Mouse (Mus musculus) v-Abl transformed pro-B cells (cell line): Measurements from ENCODE around the gene Zmym3.

Experiments used
- in situ Hi-C, 2 experiments: fragments of 400-800 bp; cut with MboI; formaldehyde crosslinking; loops; one replicate each; pipeline ENCODE4 v1.15.1; 2025; ENCODE audit not compliant: unreplicated experiment in 2 of 2

Zmym3 gene

GRCm38 (mm10) chrX:101420700-101421095, at the start of gene Zmym3:
Zmym3 (minus strand) TSS chrX:101420849.
- in situ Hi-C loops, result loop anchor here in 1 of 2 experiments (10.0 kb wide), 1 partner anchor 86 kb away; no protein-coding TSS in a partner anchor

GRCm38 (mm10) chrX:101451591-101451990, 30.9 kb upstream of the Zmym3 start:
- in situ Hi-C loops, result loop anchor here in 1 of 2 experiments (25.0 kb wide), 1 partner anchor 111 kb away; no protein-coding TSS in a partner anchor

GRCm38 (mm10) chrX:101451147-101451546, 30.5 kb upstream of the Zmym3 start:
- in situ Hi-C loops, result loop anchor here in 1 of 2 experiments (25.0 kb wide), 1 partner anchor 111 kb away; no protein-coding TSS in a partner anchor

- in situ Hi-C loops, result loop anchor here in 1 of 2 experiments (10.0 kb wide), 2 partner anchors 106 to 216 kb away; no protein-coding TSS in a partner anchor
Observed at GRCm38 (mm10) chrX:101448886-101449475, 28.3 kb upstream of the Zmym3 start, which contains the start of gene Itgb1bp2. Itgb1bp2 (plus strand) TSS chrX:101449088.

GRCm38 (mm10) chrX:101429976-101430375, 9.3 kb upstream of the Zmym3 start:
- in situ Hi-C loops, result loop anchor here in 1 of 2 experiments (10.0 kb wide), 1 partner anchor 95 kb away; no protein-coding TSS in a partner anchor

- in situ Hi-C loops, result loop anchor here in 1 of 2 experiments (10.0 kb wide), 1 partner anchor 95 kb away; no protein-coding TSS in a partner anchor
Observed at GRCm38 (mm10) chrX:101429142-101429949, 8.7 kb upstream of the Zmym3 start, which contains the start of gene Nono. Nono (plus strand) TSS chrX:101429318.

DNA sequence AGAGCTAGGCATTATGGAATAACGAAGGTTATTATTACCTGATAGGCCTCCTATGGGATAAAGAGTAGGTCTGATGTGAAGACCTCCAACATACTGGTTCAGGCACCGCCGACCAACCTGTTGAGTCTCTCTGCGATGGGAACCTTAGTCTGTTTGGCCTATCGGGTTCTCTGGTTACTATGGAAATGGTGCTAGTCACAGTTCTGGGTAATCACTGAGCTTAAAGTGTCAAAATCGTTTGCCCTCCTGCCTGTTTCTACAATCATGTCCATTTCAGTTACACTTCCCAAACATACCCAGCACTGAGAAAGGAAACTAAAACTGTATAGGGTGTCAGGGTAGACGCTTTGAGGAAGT, 8.1 kb upstream of the Zmym3 start:
- in situ Hi-C loops, result loop anchor here in 1 of 2 experiments (10.0 kb wide), 1 partner anchor 94 kb away; no protein-coding TSS in a partner anchor

- in situ Hi-C loops, result loop anchor here in 1 of 2 experiments (10.0 kb wide), 1 partner anchor 93 kb away; no protein-coding TSS in a partner anchor
Observed at GRCm38 (mm10) chrX:101427774-101428173, 7.1 kb upstream of the Zmym3 start.

DNA sequence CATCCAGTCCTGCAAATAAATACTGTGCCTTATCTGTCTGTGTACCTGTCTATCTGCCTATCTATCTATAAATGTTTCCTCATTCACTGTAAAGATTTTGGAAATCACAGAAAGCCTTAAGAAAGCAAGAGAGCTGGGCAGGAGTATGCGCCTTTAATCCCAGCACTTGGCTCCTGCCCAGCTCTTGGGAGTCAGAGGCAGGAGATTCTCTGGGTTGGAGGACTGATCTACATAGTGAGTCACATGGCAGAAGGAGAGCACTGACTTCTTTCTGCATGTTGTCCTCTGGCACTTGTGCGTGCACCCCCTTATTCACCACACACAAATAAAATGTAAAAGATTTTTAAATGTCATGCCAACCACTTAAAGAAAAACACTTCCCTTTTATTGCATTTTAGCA, 2.8 kb upstream of the Zmym3 start:
- in situ Hi-C loops, result loop anchor here in 1 of 2 experiments (10.0 kb wide), 1 partner anchor 89 kb away; no protein-coding TSS in a partner anchor

- in situ Hi-C loops, result loop anchor here in 1 of 2 experiments (10.0 kb wide), 1 partner anchor 85 kb away; no protein-coding TSS in a partner anchor
Observed at GRCm38 (mm10) chrX:101419725-101420699, 637 bp downstream of the Zmym3 start.

DNA sequence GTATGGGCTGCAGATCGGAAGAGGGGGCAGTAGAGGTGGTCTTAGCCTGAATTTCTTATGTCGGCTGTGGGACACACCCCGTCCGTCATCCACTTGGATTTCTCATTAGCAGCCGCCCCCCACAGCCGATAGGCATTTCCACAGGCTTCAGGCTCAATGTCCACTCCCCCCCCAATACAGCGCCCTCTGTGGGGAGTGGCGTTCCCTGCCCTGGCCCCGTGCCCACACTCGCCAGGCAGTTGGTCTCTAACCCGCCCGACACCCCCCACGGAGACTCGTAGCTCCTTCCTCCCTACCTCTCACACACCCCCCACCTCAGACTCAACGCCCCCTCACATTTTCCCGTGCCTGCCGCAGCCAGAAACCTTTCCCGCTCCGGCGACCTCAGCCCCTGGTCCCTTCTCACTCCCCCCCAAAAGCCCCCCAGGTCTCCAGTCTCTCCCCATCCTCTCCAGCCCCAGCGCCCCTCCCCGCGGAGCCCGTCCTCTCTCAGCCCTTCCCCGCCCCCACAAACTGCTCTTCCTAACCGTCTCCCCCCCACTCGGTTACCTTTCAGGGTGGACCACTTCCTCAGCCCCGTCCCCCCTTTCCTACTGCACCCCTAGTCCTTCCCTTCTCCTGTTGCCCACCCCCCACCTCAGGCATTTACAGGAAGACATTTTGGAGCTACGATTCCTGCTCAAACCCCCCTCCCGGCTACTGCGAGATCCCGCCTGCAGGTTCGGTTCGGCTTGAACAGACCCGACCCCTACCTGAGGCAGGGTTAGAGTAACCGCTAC, 1.5 kb downstream of the Zmym3 start:
- in situ Hi-C loops, result no loop called here

- in situ Hi-C loops, result no loop called here
Observed at GRCm38 (mm10) chrX:101396459-101396858, 24.2 kb downstream of the Zmym3 start.

DNA sequence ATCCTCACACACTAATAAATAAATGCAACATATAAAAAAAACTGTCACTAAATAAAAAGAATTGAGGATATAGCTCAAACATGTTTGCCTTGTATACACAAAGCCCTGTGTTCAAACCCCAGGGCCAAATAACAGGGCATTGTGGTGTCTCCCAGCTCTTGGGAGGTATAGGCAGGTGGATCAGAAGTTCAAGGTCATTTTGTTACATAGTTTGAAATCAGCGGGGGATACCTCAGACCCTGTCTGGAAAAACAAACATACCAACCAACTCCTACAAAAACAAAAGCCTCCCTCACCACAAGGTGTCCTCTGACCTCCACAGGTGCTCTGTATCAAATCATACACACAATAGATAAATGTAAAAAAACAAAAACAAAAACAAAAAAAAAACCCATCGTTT, 26.3 kb downstream of the Zmym3 start:
- in situ Hi-C loops, result no loop called here

DNA sequence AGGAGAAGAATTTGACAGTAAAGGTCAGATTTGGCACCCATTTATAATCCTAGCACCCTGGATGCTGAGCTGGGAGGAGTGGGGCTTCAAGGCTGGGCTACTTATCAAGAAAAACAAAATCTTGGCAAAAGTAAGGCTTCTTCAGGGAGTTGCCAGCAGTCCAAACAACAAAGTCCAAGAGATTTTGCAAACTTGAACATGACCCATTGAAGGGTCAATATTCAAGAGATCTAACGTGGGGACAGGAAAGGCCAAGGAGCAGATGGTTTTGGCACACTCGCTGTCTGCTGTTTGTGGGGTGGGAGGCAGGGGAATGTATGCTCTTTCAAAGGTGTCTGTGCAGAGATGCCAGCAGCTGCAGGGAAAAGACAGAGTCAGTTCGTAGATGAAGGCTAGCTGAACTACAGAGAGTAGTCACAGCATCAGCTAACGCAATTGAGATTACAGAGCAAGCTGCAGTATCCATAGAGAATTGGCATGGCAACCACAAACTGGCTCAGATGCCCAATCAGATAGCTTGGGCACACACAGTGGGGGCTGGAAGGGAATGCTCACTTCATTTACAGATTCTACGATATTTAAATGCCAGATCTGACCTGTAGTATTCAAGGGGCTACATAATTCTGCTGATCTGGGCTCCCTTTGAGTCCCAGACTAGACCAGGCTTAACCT, 31.6 kb downstream of the Zmym3 start:
- in situ Hi-C loops, result no loop called here

- in situ Hi-C loops, result no loop called here
Observed at GRCm38 (mm10) chrX:101386222-101386621, 34.4 kb downstream of the Zmym3 start.

DNA sequence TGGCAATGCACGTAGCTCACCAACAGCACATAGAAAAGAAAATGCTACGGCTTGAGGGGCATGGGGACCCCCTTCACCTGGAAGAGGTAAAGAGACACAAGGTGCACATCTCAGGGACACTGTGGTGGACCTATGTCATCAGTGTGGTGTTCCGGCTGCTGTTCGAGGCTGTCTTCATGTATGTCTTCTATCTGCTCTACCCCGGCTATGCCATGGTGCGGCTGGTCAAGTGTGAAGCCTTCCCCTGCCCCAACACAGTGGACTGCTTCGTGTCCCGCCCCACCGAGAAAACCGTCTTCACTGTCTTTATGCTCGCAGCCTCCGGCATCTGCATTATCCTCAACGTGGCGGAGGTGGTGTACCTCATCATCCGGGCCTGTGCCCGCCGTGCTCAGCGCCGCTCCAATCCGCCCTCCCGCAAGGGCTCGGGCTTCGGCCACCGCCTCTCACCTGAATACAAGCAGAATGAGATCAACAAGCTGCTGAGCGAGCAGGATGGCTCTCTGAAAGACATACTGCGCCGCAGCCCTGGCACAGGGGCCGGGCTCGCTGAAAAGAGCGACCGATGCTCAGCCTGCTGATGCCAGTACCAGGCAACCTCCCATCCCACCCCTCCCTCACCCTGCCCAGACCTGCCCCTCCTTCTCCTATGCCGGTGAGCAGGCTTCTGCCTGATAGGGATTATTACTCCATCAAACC, 36.1 kb downstream of the Zmym3 start:
- in situ Hi-C loops, result no loop called here

DNA sequence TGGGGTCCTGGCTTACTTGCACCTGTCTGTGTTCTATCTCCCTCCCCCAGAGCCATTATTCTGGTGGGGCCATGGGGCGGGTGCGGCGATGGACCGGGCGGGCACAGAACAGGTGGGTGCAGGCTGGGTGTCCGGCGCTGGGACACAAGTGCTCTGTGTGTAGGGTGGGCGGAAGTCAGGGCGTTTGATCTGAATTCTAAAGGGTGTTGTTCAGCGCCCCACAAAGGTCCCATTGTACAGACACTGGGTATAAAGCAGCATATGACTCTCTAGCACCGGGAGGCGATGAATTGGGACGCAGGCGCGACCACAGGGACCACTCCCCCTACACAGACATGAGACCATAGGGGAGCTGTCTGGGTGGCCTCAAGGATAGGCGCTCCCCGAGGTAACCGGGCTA, 37.2 kb downstream of the Zmym3 start:
- in situ Hi-C loops, result no loop called here

- in situ Hi-C loops, result no loop called here
Observed at GRCm38 (mm10) chrX:101379744-101380143, 40.9 kb downstream of the Zmym3 start.
